Mouse (Mus musculus) lung, postnatal 0 days (tissue): ENCODE measurements at regions not wholly inside any gene's neighbourhood (a gene's known extent, or its start where the extent isn't known, plus 50 kb on each side); places are given as distances from the start of the nearest gene placed in this dataset.

Source experiments
- CTCF ChIP-seq: IDR thresholded peaks from 2 replicates; pipeline ENCODE4 v1.5.1; 2016; ENCODE audit warnings: antibody characterized with exemption, mild to moderate bottlenecking
- EP300 ChIP-seq: IDR thresholded peaks from 2 replicates; pipeline ENCODE4 v1.6.1; 2016; ENCODE audit warnings: antibody characterized with exemption, mild to moderate bottlenecking, control low read depth

GRCm38 (mm10) chr7:35857693-35858092 is 54.9 kb upstream of the Zfp507 start:
- TF ChIP-seq CTCF (no peak), EP300 (no peak)
